Mouse (Mus musculus) lung, postnatal 0 days (tissue): ENCODE measurements around the gene Draxin.

Experiments used
- CTCF ChIP-seq: IDR thresholded peaks from 2 replicates; pipeline ENCODE4 v1.5.1; 2016; ENCODE audit warnings: antibody characterized with exemption, mild to moderate bottlenecking
- EP300 ChIP-seq: IDR thresholded peaks from 2 replicates; pipeline ENCODE4 v1.6.1; 2016; ENCODE audit warnings: antibody characterized with exemption, mild to moderate bottlenecking, control low read depth

- TF ChIP-seq CTCF: peak; percentile 69
- TF ChIP-seq EP300: no peak
These were observed 28.5 kb downstream of the Draxin start for GRCm38 (mm10) chr4:148101801-148102527.
